Mouse (Mus musculus): ENCODE measurements at regions not wholly inside any gene's neighbourhood (a gene's known extent, or its start where the extent isn't known, plus 50 kb on each side); places are given as distances from the start of the nearest gene placed in this dataset.

- H3K36me3 ChIP-seq (ENCODE audit: control insufficient read depth, insufficient read depth, low read length): no peaks in the 10 kb centered on the region
- no peaks in the 10 kb centered on the region; the same call in 1 of the 2 replicates for H3K27me3 ChIP-seq (ENCODE audit: control insufficient read depth, insufficient read depth, low read length)
- TF ChIP-seq CTCF (IDR thresholded peaks at IDR 0.05; ENCODE audit: extremely low read depth, insufficient read depth, insufficient read length, insufficient replicate concordance) (no peak), POLR2A (IDR thresholded peaks at IDR 0.05; ENCODE audit: low read depth, low read length) (no peak)
- no peaks in the 10 kb centered on the region for H3K4me1 ChIP-seq (ENCODE audit: control insufficient read depth, insufficient read depth, insufficient read length)
- no peak overlapping the region for H3K4me3 ChIP-seq (ENCODE audit: extremely low read depth, insufficient read depth, insufficient read length)
- DNase-seq (ENCODE audit: low read depth in 1 of 2, low spot score in 2 of 2): no peak
- WGBS: 10% methylated on average over 31 of the region's 31 CpGs
- H3K27ac ChIP-seq (ENCODE audit: insufficient read depth, low read length): no peak overlapping the region
Measured at GRCm38 (mm10) chr3:118433441-118434021, 128.4 kb upstream of the Dpyd start.

GRCm38 (mm10) chr3:118434311-118434710 lies 127.6 kb upstream of the Dpyd start:
- H3K4me3 ChIP-seq (ENCODE audit: extremely low read depth, insufficient read depth, insufficient read length): no peak overlapping the region
- no peak for DNase-seq (ENCODE audit: low read depth in 1 of 2, low spot score in 2 of 2)
- TF ChIP-seq POLR2A (IDR thresholded peaks at IDR 0.05; ENCODE audit: low read depth, low read length): no peak
- no peak for TF ChIP-seq CTCF (IDR thresholded peaks at IDR 0.05; ENCODE audit: extremely low read depth, insufficient read depth, insufficient read length, insufficient replicate concordance)
- WGBS: 6% methylated on average over 17 of the region's 17 CpGs
- H3K27me3 ChIP-seq (ENCODE audit: control insufficient read depth, insufficient read depth, low read length): no peaks in the 10 kb centered on the region; the same call in 1 of the 2 replicates
- H3K36me3 ChIP-seq (ENCODE audit: control insufficient read depth, insufficient read depth, low read length): no peaks in the 10 kb centered on the region
- H3K4me1 ChIP-seq (ENCODE audit: control insufficient read depth, insufficient read depth, insufficient read length): no peaks in the 10 kb centered on the region
- no peak overlapping the region for H3K27ac ChIP-seq (ENCODE audit: insufficient read depth, low read length)

GRCm38 (mm10) chr3:118434847-118435246 lies 127.1 kb upstream of the Dpyd start:
- Histone ChIP-seq H3K4me3 (ENCODE audit: extremely low read depth, insufficient read depth, insufficient read length) (no peak overlapping the region), H3K27ac (ENCODE audit: insufficient read depth, low read length) (no peak overlapping the region), H3K36me3 (ENCODE audit: control insufficient read depth, insufficient read depth, low read length) (no peaks in the 10 kb centered on the region), H3K4me1 (ENCODE audit: control insufficient read depth, insufficient read depth, insufficient read length) (no peaks in the 10 kb centered on the region), H3K27me3 (ENCODE audit: control insufficient read depth, insufficient read depth, low read length) (no peaks in the 10 kb centered on the region; the same call in 1 of the 2 replicates)
- TF ChIP-seq CTCF (IDR thresholded peaks at IDR 0.05; ENCODE audit: extremely low read depth, insufficient read depth, insufficient read length, insufficient replicate concordance): no peak
- no peak for TF ChIP-seq POLR2A (IDR thresholded peaks at IDR 0.05; ENCODE audit: low read depth, low read length)
- 9% methylated on average over 13 of the region's 13 CpGs for WGBS
- DNase-seq (ENCODE audit: low read depth in 1 of 2, low spot score in 2 of 2): no peak

GRCm38 (mm10) chr3:118435248-118435647 lies 126.7 kb upstream of the Dpyd start:
- H3K4me1 ChIP-seq (ENCODE audit: control insufficient read depth, insufficient read depth, insufficient read length): no peaks in the 10 kb centered on the region
- H3K4me3 ChIP-seq (ENCODE audit: extremely low read depth, insufficient read depth, insufficient read length): no peak overlapping the region
- TF ChIP-seq POLR2A (IDR thresholded peaks at IDR 0.05; ENCODE audit: low read depth, low read length) (no peak), CTCF (IDR thresholded peaks at IDR 0.05; ENCODE audit: extremely low read depth, insufficient read depth, insufficient read length, insufficient replicate concordance) (no peak)
- H3K27me3 ChIP-seq (ENCODE audit: control insufficient read depth, insufficient read depth, low read length): no peaks in the 10 kb centered on the region; the same call in 1 of the 2 replicates
- WGBS: 17% methylated on average over 9 of the region's 9 CpGs
- no peak for DNase-seq (ENCODE audit: low read depth in 1 of 2, low spot score in 2 of 2)
- H3K36me3 ChIP-seq (ENCODE audit: control insufficient read depth, insufficient read depth, low read length): no peaks in the 10 kb centered on the region
- H3K27ac ChIP-seq (ENCODE audit: insufficient read depth, low read length): no peak overlapping the region

GRCm38 (mm10) chr3:118443742-118444332 lies 118.1 kb upstream of the Dpyd start:
- Histone ChIP-seq H3K27me3 (ENCODE audit: control insufficient read depth, insufficient read depth, low read length) (no peaks in the 10 kb centered on the region; the same call in 1 of the 2 replicates), H3K27ac (ENCODE audit: insufficient read depth, low read length) (no peak overlapping the region), H3K36me3 (ENCODE audit: control insufficient read depth, insufficient read depth, low read length) (no peaks in the 10 kb centered on the region), H3K4me1 (ENCODE audit: control insufficient read depth, insufficient read depth, insufficient read length) (no peaks in the 10 kb centered on the region), H3K4me3 (ENCODE audit: extremely low read depth, insufficient read depth, insufficient read length) (no peak overlapping the region)
- WGBS: 59% methylated on average over 8 of the region's 8 CpGs
- DNase-seq (ENCODE audit: low read depth in 1 of 2, low spot score in 2 of 2): no peak
- no peak for TF ChIP-seq POLR2A (IDR thresholded peaks at IDR 0.05; ENCODE audit: low read depth, low read length)
- TF ChIP-seq CTCF (IDR thresholded peaks at IDR 0.05; ENCODE audit: extremely low read depth, insufficient read depth, insufficient read length, insufficient replicate concordance): no peak

- no peak for DNase-seq (ENCODE audit: low read depth in 1 of 2, low spot score in 2 of 2)
- no peaks in the 10 kb centered on the region for H3K36me3 ChIP-seq (ENCODE audit: control insufficient read depth, insufficient read depth, low read length)
- no peak overlapping the region for H3K27ac ChIP-seq (ENCODE audit: insufficient read depth, low read length)
- no peaks in the 10 kb centered on the region; the same call in 1 of the 2 replicates for H3K27me3 ChIP-seq (ENCODE audit: control insufficient read depth, insufficient read depth, low read length)
- no peak overlapping the region for H3K4me3 ChIP-seq (ENCODE audit: extremely low read depth, insufficient read depth, insufficient read length)
- no peaks in the 10 kb centered on the region for H3K4me1 ChIP-seq (ENCODE audit: control insufficient read depth, insufficient read depth, insufficient read length)
- TF ChIP-seq CTCF (IDR thresholded peaks at IDR 0.05; ENCODE audit: extremely low read depth, insufficient read depth, insufficient read length, insufficient replicate concordance) (no peak), POLR2A (IDR thresholded peaks at IDR 0.05; ENCODE audit: low read depth, low read length) (no peak)
- WGBS: 86% methylated on average over 4 of the region's 4 CpGs
Measured at GRCm38 (mm10) chr3:118445360-118445759, 116.6 kb upstream of the Dpyd start.

- WGBS: 77% methylated on average over 2 of the region's 2 CpGs
Measured at GRCm38 (mm10) chr3:118459636-118460035, 102.3 kb upstream of the Dpyd start.

More at GRCm38 (mm10) chr3:118459636-118460035, 102.3 kb upstream of the Dpyd start:
- Histone ChIP-seq H3K4me1 (ENCODE audit: control insufficient read depth, insufficient read depth, insufficient read length) (no peaks in the 10 kb centered on the region), H3K27ac (ENCODE audit: insufficient read depth, low read length) (no peak overlapping the region), H3K27me3 (ENCODE audit: control insufficient read depth, insufficient read depth, low read length) (no peaks in the 10 kb centered on the region), H3K4me3 (ENCODE audit: extremely low read depth, insufficient read depth, insufficient read length) (no peak overlapping the region), H3K36me3 (ENCODE audit: control insufficient read depth, insufficient read depth, low read length) (no peaks in the 10 kb centered on the region)
- DNase-seq (ENCODE audit: low read depth in 1 of 2, low spot score in 2 of 2): no peak
- no peak for TF ChIP-seq POLR2A (IDR thresholded peaks at IDR 0.05; ENCODE audit: low read depth, low read length)
- TF ChIP-seq CTCF (IDR thresholded peaks at IDR 0.05; ENCODE audit: extremely low read depth, insufficient read depth, insufficient read length, insufficient replicate concordance): no peak
